Mouse (Mus musculus): ENCODE measurements around the gene Trpm4.

DNA sequence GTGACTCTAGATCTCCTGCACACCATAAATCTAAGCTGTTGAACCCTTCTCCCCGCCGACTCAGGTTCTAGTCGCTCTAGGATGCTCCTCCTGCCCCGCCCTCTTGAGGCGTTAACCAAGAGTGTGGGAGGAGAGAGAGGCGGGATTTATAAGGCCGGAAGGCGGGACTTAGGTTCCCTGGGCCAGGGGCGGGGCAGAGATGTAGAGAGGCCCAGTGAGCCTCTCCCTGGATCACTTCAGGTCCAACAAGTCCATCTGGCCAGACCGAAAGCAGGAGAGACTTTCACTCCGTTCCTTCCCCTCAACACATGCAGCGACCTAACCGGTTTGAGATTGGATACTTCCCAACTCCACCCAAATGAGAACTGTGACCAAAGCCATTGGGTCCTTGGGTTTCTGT is 29.2 kb upstream of the Trpm4 start:
- TF ChIP-seq CTCF (IDR thresholded peaks at IDR 0.05; ENCODE audit: low read depth, low read length): no peak
- TF ChIP-seq POLR2A (IDR thresholded peaks at IDR 0.05; ENCODE audit: insufficient read depth, low read length): no peak

All from ES-Bruce4 (cell line).